Mouse (Mus musculus) ES-Bruce4 (cell line): Measurements from ENCODE around the gene Aldh8a1.

Source experiments
- CTCF ChIP-seq: IDR thresholded peaks from one replicate; pipeline ENCODE4 v1.8.1; 2011; ENCODE audit warnings: low read depth, low read length
- EP300 ChIP-seq: IDR thresholded peaks from 2 replicates; pipeline ENCODE4 v1.6.1; 2011; ENCODE audit warnings: low read depth, low read length; ENCODE audit not compliant: insufficient read depth
- POLR2A ChIP-seq: IDR thresholded peaks from one replicate; pipeline ENCODE4 v1.8.1; 2011; ENCODE audit warnings: low read length; ENCODE audit not compliant: insufficient read depth

- TF ChIP-seq EP300 (no peak), CTCF (no peak), POLR2A (no peak)
These were observed 66.7 kb downstream of the Aldh8a1 start for GRCm38 (mm10) chr10:21443646-21444324.
